Mouse (Mus musculus) megakaryocyte, embryonic 14.5 days (primary cell): ENCODE data around the gene Ostf1.

ENCODE experiments used
- FLI1 ChIP-seq: IDR thresholded peaks from 2 replicates; pipeline ENCODE4 v1.6.1; 2012; ENCODE audit warnings: low read length, inconsistent platforms, mixed read lengths
- GATA1 ChIP-seq: IDR thresholded peaks from 3 replicates; pipeline ENCODE4 v1.6.1; 2012; ENCODE audit warnings: mixed read lengths, low read length, inconsistent platforms, borderline replicate concordance

DNA sequence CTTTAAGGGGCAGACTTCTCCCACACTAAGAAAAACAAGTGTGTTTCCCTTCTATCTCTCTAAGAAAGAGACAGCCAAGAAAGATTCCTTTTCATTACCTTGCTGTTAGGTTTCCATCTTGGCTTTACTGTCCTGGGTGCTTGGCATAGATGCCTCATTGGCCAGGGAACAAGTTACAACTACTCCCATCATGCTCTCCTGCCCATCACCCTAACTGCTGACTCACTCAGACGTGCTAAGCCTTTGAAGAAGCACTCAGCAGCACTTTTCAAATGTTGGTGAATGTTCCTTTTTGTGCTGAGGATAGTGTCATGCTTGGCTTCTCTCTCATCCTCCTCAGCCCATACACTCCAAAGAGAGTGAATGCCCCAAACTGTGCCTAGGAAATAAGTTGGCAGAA is 30.1 kb upstream of the Ostf1 start:
- TF ChIP-seq GATA1 (no peak), FLI1 (no peak)
